Mouse (Mus musculus): ENCODE measurements around the gene Bach2. TPM values are rescaled to one million over a fixed set of nuclear protein-coding genes. Genes with fewer than 3 reads are reported as not detected.
A peak's percentile ranks its signal among the peaks of the same experiment; 100 is the strongest.

Gene Bach2
- polyA plus RNA-seq, 1 experiment from 2014 or later = 37.3 TPM

DNA sequence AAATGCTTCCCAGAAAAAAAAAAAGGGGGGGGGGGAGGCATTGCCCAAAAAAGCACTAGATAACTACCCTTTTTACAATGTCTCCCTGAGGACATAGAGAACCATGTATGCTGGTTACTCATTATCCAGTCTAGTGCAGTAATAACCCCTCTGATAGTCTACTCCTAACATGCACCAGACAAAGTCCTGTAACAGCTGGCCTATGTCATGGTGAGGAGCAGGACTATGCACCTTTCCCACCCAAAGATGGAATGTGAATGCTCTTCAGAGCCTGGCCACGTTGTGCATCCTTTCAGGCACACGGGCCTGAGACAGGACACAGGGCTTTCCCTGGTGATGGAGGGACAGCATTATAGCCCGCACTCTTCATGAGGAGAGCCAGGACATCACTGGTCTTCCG lies 299.9 kb downstream of the Bach2 start:
- H3K9me3 ChIP-seq = no peaks in the 10 kb centered on the region
- no peak overlapping the region for H3K4me2 ChIP-seq (replicated peaks)
- no peak overlapping the region for H3K4me3 ChIP-seq
- H3K27ac ChIP-seq = no peak overlapping the region
- H3K27me3 ChIP-seq (replicated peaks) = no peaks in the 10 kb centered on the region
- H3K9ac ChIP-seq = no peak overlapping the region
- WGBS = 74% methylated on average over 4 of the region's 4 CpGs
- no peaks in the 10 kb centered on the region for H3K36me3 ChIP-seq
- H3K4me1 ChIP-seq = peaks cover 35% of the 10 kb centered on the region
- 0 out of 2 replicates have a peak, but pooled peaks have one; percentile 17 for ATAC-seq (ENCODE audit: low FRiP score, low read depth)

- WGBS = 73% methylated on average over 11 of the region's 11 CpGs
- Histone ChIP-seq H3K4me1 (peaks cover 30% of the 10 kb centered on the region), H3K9ac (no peak overlapping the region), H3K27me3 (replicated peaks) (no peaks in the 10 kb centered on the region), H3K9me3 (no peaks in the 10 kb centered on the region), H3K4me3 (no peak overlapping the region), H3K4me2 (replicated peaks) (no peak overlapping the region), H3K36me3 (no peaks in the 10 kb centered on the region), H3K27ac (no peak overlapping the region)
- no peak for ATAC-seq (ENCODE audit: low FRiP score, low read depth)
These were observed 300.4 kb downstream of the Bach2 start for GRCm38 (mm10) chr4:32538987-32539386.

GRCm38 (mm10) chr4:32544821-32545545 lies 306.4 kb downstream of the Bach2 start:
- Histone ChIP-seq H3K9ac (no peak overlapping the region), H3K4me1 (no peaks in the 10 kb centered on the region), H3K36me3 (no peaks in the 10 kb centered on the region), H3K27ac (no peak overlapping the region), H3K4me2 (replicated peaks) (no peak overlapping the region), H3K4me3 (no peak overlapping the region), H3K9me3 (no peaks in the 10 kb centered on the region), H3K27me3 (replicated peaks) (no peaks in the 10 kb centered on the region)
- WGBS = 87% methylated on average over 14 of the region's 14 CpGs
- ATAC-seq (ENCODE audit: low FRiP score, low read depth) = no peak

DNA sequence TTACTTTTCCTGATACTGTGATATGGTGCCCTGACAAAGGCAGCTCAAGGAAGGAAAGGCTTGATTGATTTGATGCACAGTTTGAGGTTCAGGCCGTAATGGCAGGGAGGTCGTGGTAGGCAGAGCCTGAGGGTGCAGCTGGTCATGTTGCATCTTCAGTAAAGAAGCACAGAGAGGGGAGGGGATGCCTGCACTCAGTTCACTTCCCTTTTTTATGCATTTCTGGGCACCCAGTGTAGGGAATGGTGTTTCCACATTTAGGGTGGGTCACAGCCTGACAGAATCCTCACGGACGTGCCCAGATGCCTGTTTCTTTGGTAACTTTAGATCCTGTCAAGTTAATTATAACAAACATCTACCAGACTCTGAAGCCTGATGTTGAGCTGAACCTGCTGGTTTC lies 306.9 kb downstream of the Bach2 start:
- Histone ChIP-seq H3K4me3 (no peak overlapping the region), H3K36me3 (no peaks in the 10 kb centered on the region), H3K4me1 (no peaks in the 10 kb centered on the region), H3K9ac (no peak overlapping the region), H3K9me3 (no peaks in the 10 kb centered on the region), H3K4me2 (replicated peaks) (no peak overlapping the region), H3K27ac (no peak overlapping the region), H3K27me3 (replicated peaks) (no peaks in the 10 kb centered on the region)
- WGBS = 78% methylated on average over 4 of the region's 4 CpGs
- no peak for ATAC-seq (ENCODE audit: low FRiP score, low read depth)

DNA sequence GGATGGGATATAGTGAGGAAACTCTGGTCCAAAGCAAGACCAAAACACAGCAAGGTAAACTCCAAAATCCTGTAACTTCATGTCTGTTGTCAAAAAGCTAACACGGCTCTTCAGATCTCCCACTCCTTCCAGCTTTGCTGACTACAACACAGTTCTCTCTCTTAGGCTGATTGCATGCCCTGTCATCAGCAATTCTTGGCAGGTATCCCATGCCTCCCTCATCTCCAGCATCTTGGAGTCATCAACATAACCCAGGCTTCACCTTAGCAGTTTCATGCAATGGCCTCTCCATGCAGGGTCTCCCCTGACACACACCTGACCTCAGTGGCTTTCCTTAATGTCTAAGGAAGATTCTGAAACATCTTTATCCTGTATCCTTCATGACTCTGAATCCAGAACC lies 310.5 kb downstream of the Bach2 start:
- Histone ChIP-seq H3K9me3 (no peaks in the 10 kb centered on the region), H3K9ac (no peak overlapping the region), H3K27me3 (replicated peaks) (no peaks in the 10 kb centered on the region), H3K4me2 (replicated peaks) (no peak overlapping the region), H3K4me1 (no peaks in the 10 kb centered on the region), H3K27ac (no peak overlapping the region), H3K36me3 (no peaks in the 10 kb centered on the region), H3K4me3 (no peak overlapping the region)
- 88% methylated on average over 1 of the region's 1 CpGs for WGBS
- ATAC-seq (ENCODE audit: low FRiP score, low read depth) = no peak

GRCm38 (mm10) chr4:32551337-32551736 lies 312.7 kb downstream of the Bach2 start:
- Histone ChIP-seq H3K36me3 (no peaks in the 10 kb centered on the region), H3K27me3 (replicated peaks) (no peaks in the 10 kb centered on the region), H3K4me2 (replicated peaks) (no peak overlapping the region), H3K9me3 (no peaks in the 10 kb centered on the region), H3K27ac (no peak overlapping the region), H3K4me3 (no peak overlapping the region), H3K4me1 (no peaks in the 10 kb centered on the region), H3K9ac (no peak overlapping the region)
- no peak for ATAC-seq (ENCODE audit: low FRiP score, low read depth)
- 49% methylated on average over 4 of the region's 4 CpGs for WGBS

GRCm38 (mm10) chr4:32555506-32555905 lies 316.9 kb downstream of the Bach2 start:
- 95% methylated on average over 7 of the region's 7 CpGs for WGBS
- no peaks in the 10 kb centered on the region for H3K9me3 ChIP-seq
- ATAC-seq (ENCODE audit: low FRiP score, low read depth) = no peak
- H3K4me1 ChIP-seq = peaks cover 6% of the 10 kb centered on the region
- H3K27me3 ChIP-seq (replicated peaks) = no peaks in the 10 kb centered on the region
- no peak overlapping the region for H3K27ac ChIP-seq
- H3K4me2 ChIP-seq (replicated peaks) = no peak overlapping the region
- no peaks in the 10 kb centered on the region for H3K36me3 ChIP-seq
- H3K9ac ChIP-seq = no peak overlapping the region
- H3K4me3 ChIP-seq = no peak overlapping the region

DNA sequence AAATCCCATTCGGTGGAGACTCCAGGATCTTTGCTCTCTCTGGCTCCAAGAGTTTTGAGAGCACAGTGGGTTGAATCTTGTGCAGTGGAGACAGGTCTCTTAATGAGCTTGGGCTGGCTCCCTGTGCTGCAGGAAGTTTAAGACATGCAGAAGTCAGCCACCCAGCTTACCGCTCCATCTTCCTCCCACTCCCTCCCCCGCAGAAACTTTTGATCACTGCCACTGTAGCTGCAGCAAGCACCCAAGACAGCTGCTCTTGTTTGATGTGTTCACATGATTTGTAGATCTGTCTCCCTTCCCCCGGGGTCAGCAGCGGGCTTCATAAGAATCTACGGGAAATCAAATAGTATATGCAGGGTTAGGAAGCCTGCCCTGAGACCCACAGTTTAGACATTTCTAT lies 321.6 kb downstream of the Bach2 start:
- WGBS = 36% methylated on average over 6 of the region's 6 CpGs
- H3K27me3 ChIP-seq (replicated peaks) = no peaks in the 10 kb centered on the region
- peaks cover 21% of the 10 kb centered on the region for H3K4me1 ChIP-seq
- H3K9ac ChIP-seq = no peak overlapping the region
- no peak overlapping the region for H3K27ac ChIP-seq
- no peak overlapping the region for H3K4me2 ChIP-seq (replicated peaks)
- no peak overlapping the region for H3K4me3 ChIP-seq
- peaks cover 36% of the 10 kb centered on the region for H3K36me3 ChIP-seq
- no peak for ATAC-seq (ENCODE audit: low FRiP score, low read depth)
- no peaks in the 10 kb centered on the region for H3K9me3 ChIP-seq

DNA sequence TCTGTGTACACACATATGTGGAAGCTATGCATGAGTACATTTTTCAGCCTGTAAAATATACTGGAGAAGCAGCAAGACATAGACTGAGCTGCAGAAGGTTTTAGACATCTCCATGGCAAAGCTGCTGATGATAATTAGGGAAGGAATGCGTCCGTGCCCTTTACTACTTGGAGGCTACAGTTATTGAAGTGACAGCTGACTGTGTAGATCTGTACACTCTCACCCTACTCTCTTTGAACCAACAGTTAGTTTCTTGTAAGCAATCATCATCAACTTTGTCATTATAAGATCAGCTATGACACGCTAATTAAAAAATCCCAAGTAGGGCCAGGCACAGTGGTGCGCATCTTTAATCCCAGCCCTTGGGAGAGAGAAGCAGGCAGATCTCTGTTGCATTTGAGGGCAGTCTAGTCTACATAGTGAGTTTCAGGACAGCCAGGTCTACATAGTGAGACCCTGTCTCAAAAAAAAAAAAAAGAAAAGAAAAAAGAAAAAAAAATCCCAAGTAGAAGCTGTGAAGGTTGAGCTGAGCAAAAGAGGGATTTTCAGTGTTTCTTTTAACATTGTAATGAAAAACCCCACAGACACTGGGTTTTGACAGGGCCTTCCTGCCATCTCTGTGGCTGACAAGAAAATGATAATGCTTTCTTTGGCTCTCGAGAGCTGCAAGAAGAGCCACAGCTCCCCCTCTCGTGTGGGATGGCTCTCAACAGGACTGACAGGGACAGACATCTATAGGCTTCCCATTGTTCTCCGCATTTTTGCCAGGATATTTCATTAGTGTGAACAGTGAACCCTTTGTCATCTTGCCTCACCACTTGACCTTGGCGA lies 322.3 kb downstream of the Bach2 start:
- no peak overlapping the region for H3K9ac ChIP-seq

GRCm38 (mm10) chr4:32561555-32562095 lies 323.0 kb downstream of the Bach2 start:
- peaks cover 21% of the 10 kb centered on the region for H3K4me1 ChIP-seq
- peaks cover 43% of the 10 kb centered on the region for H3K36me3 ChIP-seq
- H3K9me3 ChIP-seq = no peaks in the 10 kb centered on the region
- ATAC-seq (ENCODE audit: low FRiP score, low read depth) = peak; percentile 38
- H3K27ac ChIP-seq = peak overlapping the region; percentile 32; the same call in 1 of the 2 replicates
- no peaks in the 10 kb centered on the region for H3K27me3 ChIP-seq (replicated peaks)
- no peak overlapping the region for H3K9ac ChIP-seq
- WGBS = 45% methylated on average over 12 of the region's 12 CpGs
- H3K4me3 ChIP-seq = no peak overlapping the region
- 0 out of 2 replicates have a peak overlapping the region, but pooled peaks have one; percentile 5 for H3K4me2 ChIP-seq (replicated peaks)

More for the DNA sequence above, 322.3 kb downstream of the Bach2 start:
- Histone ChIP-seq H3K27ac (peak overlapping the region; percentile 42; the same call in 1 of the 2 replicates), H3K4me2 (replicated peaks) (0 out of 2 replicates have a peak overlapping the region, but pooled peaks have one; percentile 5), H3K36me3 (peaks cover 38% of the 10 kb centered on the region), H3K4me3 (no peak overlapping the region), H3K9me3 (no peaks in the 10 kb centered on the region), H3K27me3 (replicated peaks) (no peaks in the 10 kb centered on the region), H3K4me1 (peaks cover 21% of the 10 kb centered on the region)
- ATAC-seq (ENCODE audit: low FRiP score, low read depth) = peak; percentile 72
- WGBS = 50% methylated on average over 8 of the region's 8 CpGs

DNA sequence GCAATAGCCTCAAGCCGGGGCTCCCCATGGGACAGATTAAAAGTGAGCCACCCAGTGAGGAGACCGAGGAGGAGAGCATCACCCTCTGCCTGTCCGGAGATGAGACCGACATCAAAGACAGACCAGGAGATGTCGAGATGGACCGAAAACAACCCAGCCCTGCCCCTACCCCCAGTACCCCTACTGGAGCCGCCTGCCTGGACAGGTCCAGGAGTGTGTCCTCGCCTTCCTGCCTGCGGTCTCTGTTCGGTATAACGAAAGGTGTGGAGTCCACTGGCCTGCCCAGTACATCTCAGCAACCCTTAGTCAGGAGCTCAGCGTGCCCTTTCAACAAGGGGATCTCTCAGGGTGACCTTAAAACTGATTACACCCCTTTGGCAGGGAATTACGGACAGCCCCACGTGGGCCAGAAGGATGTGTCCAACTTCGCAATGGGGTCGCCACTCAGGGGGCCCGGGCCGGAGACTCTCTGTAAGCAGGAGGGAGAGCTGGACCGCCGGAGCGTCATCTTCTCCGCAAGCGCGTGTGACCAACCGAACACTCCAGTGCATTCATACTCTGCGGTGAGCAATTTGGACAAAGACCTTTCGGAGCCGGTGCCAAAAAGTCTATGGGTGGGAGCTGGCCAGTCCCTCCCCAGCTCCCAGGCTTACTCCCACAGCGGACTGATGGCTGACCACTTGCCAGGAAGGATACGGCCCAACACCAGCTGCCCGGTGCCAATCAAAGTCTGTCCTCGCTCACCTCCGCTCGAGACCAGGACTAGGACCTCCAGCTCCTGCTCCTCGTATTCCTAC lies 323.9 kb downstream of the Bach2 start:
- H3K4me3 ChIP-seq = no peak overlapping the region
- H3K4me2 ChIP-seq (replicated peaks) = no peak overlapping the region
- H3K27me3 ChIP-seq (replicated peaks) = no peaks in the 10 kb centered on the region
- H3K4me1 ChIP-seq = peaks cover 21% of the 10 kb centered on the region
- no peak overlapping the region for H3K27ac ChIP-seq
- no peak overlapping the region for H3K9ac ChIP-seq
- peaks cover 43% of the 10 kb centered on the region for H3K36me3 ChIP-seq
- H3K9me3 ChIP-seq = no peaks in the 10 kb centered on the region
- no peak for ATAC-seq (ENCODE audit: low FRiP score, low read depth)
- WGBS = 96% methylated on average over 35 of the region's 35 CpGs

DNA sequence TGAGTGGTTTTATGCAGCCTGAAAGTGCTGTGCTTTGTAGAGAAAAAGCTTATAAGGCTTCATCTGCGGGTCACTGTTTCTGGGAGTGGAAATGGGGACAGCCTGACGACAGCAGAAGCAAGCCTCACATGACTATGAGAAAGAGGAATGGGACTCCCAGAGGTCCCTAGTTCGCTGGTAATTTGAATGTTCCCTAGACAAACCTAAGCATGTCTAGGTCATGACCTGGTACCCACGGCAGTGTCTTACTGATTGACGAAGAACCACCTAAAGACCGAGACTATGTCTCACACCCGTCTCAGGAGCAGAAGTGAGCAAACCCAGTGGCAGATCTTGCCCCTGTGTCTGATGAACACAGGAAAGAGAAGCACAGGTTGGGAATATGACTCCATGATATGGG lies 325.8 kb downstream of the Bach2 start:
- no peak for ATAC-seq (ENCODE audit: low FRiP score, low read depth)
- WGBS = 87% methylated on average over 7 of the region's 7 CpGs

More for the DNA sequence above, 325.8 kb downstream of the Bach2 start:
- Histone ChIP-seq H3K4me1 (peaks cover 26% of the 10 kb centered on the region), H3K9me3 (no peaks in the 10 kb centered on the region), H3K27ac (no peak overlapping the region), H3K4me2 (replicated peaks) (no peak overlapping the region), H3K36me3 (peaks cover 43% of the 10 kb centered on the region), H3K4me3 (no peak overlapping the region), H3K27me3 (replicated peaks) (no peaks in the 10 kb centered on the region), H3K9ac (no peak overlapping the region)
